Mouse (Mus musculus) ES-E14 (cell line): Measurements from ENCODE around the gene Stard9.

Source experiments
- CHD2 ChIP-seq: IDR thresholded peaks from 2 replicates; pipeline ENCODE4 v1.6.1; 2014; ENCODE audit warnings: mild to moderate bottlenecking, low read depth, low read length, inconsistent platforms
- MAFK ChIP-seq: IDR thresholded peaks from 2 replicates; pipeline ENCODE4 v1.6.1; 2014; ENCODE audit warnings: mild to moderate bottlenecking, low read depth, low read length, inconsistent platforms; ENCODE audit not compliant: insufficient read depth

DNA sequence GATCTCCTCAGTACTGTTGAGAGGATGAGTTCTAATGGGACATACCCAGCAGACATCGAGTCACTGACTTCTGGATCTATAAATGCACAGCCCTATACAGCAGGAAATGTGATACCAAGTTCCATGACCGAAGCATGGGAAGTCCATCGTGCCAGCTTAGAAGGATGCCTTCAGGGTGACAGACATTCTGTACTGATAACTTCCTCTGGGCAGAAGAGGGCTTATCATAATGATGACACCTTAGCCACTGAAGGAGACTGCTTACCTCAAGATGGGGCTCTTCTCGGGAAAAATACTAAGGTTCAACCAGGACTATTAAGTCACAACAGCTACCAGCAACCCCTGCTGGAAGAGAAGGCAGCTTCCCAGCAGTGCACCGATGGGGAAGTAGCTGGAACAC lies 68.8 kb downstream of the Stard9 start:
- TF ChIP-seq CHD2 (no peak), MAFK (no peak)
